Comparison of ENCODE assay signal across 8 mouse cellular contexts in genomic region chr11:35122091-35122811, GRCm38 (mm10). TPM values are rescaled to one million over a fixed set of nuclear protein-coding genes. Genes with fewer than 3 reads are reported as not detected.
DNase-seq lines count a peak whose midpoint lies in the region; ATAC-seq and TF ChIP-seq lines count a peak whose summit lies in the region.

No protein-coding gene starts in this region.

- H3K4me3 ChIP-seq in embryonic fibroblast, embryonic 13.5 days (ENCODE audit: insufficient read depth, low read length) = peak overlapping the region; percentile 73
- peak overlapping the region; percentile 63 for H3K4me3 ChIP-seq in intestine, embryonic 15.5 days (replicated peaks)
- H3K4me3 ChIP-seq in midbrain, embryonic 10.5 days = peak overlapping the region; percentile 75

- no peak for TF ChIP-seq CTCF in embryonic fibroblast, embryonic 13.5 days (IDR thresholded peaks at IDR 0.05; ENCODE audit: borderline replicate concordance, insufficient read depth, low read length)

- 0 out of 2 replicates have a peak, but pooled peaks cover 4% of the 10 kb centered on the region for H3K4me1 ChIP-seq in embryonic fibroblast, embryonic 13.5 days (ENCODE audit: control insufficient read depth, insufficient read depth, low read length)
- H3K4me1 ChIP-seq in intestine, embryonic 15.5 days (replicated peaks) = peaks cover 21% of the 10 kb centered on the region
- peaks cover 75% of the 10 kb centered on the region for H3K4me1 ChIP-seq in midbrain, embryonic 10.5 days

- peak overlapping the region; percentile 60; the same call in 1 of the 2 replicates for H3K9ac ChIP-seq in intestine, embryonic 15.5 days

- H3K27ac ChIP-seq in embryonic fibroblast, embryonic 13.5 days (ENCODE audit: insufficient read depth, low read length) = peak overlapping the region; percentile 28
- H3K27ac ChIP-seq in intestine, embryonic 15.5 days = no peak overlapping the region
- no peak overlapping the region for H3K27ac ChIP-seq in midbrain, embryonic 10.5 days (replicated peaks)

- no peaks in the 10 kb centered on the region for H3K36me3 ChIP-seq in intestine, embryonic 15.5 days
- H3K36me3 ChIP-seq in midbrain, embryonic 10.5 days = no peaks in the 10 kb centered on the region

- WGBS in intestine, embryonic 15.5 days = 2% methylated on average over 23 of the region's 23 CpGs
- 3% methylated on average over 23 of the region's 23 CpGs for WGBS in midbrain, embryonic 10.5 days

- peaks cover 24% of the 10 kb centered on the region for H3K27me3 ChIP-seq in intestine, embryonic 15.5 days (replicated peaks)
- peaks cover 98% of the 10 kb centered on the region for H3K27me3 ChIP-seq in midbrain, embryonic 10.5 days (ENCODE audit: low read depth, poor library complexity, severe bottlenecking)

- no peaks in the 10 kb centered on the region for H3K9me3 ChIP-seq in intestine, embryonic 15.5 days
- no peaks in the 10 kb centered on the region for H3K9me3 ChIP-seq in midbrain, embryonic 10.5 days (replicated peaks)

- DNase-seq in lung, adult 18-20 months = peak; percentile 13 to 23
- no peak for DNase-seq in lung, postnatal 25 days (ENCODE audit: low spot score)
- DNase-seq in midbrain, embryonic 10.5 days (ENCODE audit: low spot score) = peak; percentile 27
- DNase-seq in spleen, adult 12 weeks (ENCODE audit: low spot score) = no peak
- DNase-seq in spleen, adult 18-20 months = no peak
- no peak for DNase-seq in ovary, adult 18-20 months (ENCODE audit: low spot score)

- no peak for ATAC-seq in intestine, embryonic 15.5 days

- no peak for TF ChIP-seq POLR2A in embryonic fibroblast, embryonic 13.5 days (IDR thresholded peaks at IDR 0.05; ENCODE audit: low read depth, low read length)

- peak overlapping the region; percentile 82 for H3K4me2 ChIP-seq in intestine, embryonic 15.5 days (replicated peaks)

RNA-seq across cellular contexts. Expression of gene Slit3, which starts 1.2 kb away (rescaled TPM):
- 179 and 211 TPM in 2 replicates for polyA plus RNA-seq in embryonic fibroblast, embryonic 13.5 days (2011; ENCODE audit: insufficient read length, low read depth, missing spikeins)
- polyA plus RNA-seq in intestine, embryonic 15.5 days (2015; fragmentation: Nextera tagmentation; extraction: Ambion mirVana) = 15.9 TPM in 2 replicates
- 15.0 and 19.6 TPM in 2 replicates for polyA plus RNA-seq in midbrain, embryonic 10.5 days (2016; fragmentation: Nextera tagmentation; extraction: Ambion mirVana)

Comparison
In these comparisons a context has a peak if more than half of its experiments do, and no peak if none do; other contexts are left out.
1. DNase-seq: peak in lung, adult 18-20 months (2 of 2) and midbrain, embryonic 10.5 days (single experiment); none in lung, postnatal 25 days (single experiment), spleen, adult 12 weeks (single experiment), spleen, adult 18-20 months (0 of 2) and ovary, adult 18-20 months (single experiment).
2. Peak in every context shown above with its lines, with median percentiles within 50 percentile points of each other: H3K4me3 ChIP-seq.